Mouse (Mus musculus): ENCODE results near the gene Btrc.

DNA sequence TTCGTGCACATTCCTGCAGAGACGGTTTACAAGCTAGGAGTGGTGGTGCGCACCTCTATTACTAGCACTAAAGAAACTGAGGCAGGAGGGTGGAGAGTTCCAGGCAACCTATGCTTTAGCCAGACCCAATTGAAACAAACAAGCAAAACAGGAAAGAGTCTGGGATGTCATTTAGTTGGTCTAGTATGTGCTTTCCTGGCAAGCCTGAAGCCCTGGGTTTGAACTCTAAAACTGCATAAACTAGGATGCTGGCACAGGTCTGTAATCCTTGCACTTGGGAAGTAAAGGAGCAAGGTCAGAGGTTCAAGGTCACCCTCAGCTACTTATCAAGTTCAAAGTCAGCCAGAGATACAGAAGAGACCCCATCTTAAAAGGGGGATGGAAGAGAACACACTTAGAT is 178.5 kb downstream of the Btrc start:
- TF ChIP-seq CTCF (IDR thresholded peaks at IDR 0.05; ENCODE audit: low read depth) (no peak), EP300 (IDR thresholded peaks at IDR 0.05; ENCODE audit: low read depth) (no peak)

Data from liver, embryonic 14.5 days (tissue).